Mouse (Mus musculus) B cell, adult 2 months (primary cell): ENCODE measurements around the gene Rtn4rl1.
"Not testable (repeated sequence)": the region's sequence is repeated elsewhere in the genome, so short reads cannot be mapped to it uniquely, and the experiment has no call there.

Experiments
- DNase-seq, 2 experiments: peaks; one replicate each; pipeline ENCODE4 v3.0.0; 2022

Gene Rtn4rl1

DNA sequence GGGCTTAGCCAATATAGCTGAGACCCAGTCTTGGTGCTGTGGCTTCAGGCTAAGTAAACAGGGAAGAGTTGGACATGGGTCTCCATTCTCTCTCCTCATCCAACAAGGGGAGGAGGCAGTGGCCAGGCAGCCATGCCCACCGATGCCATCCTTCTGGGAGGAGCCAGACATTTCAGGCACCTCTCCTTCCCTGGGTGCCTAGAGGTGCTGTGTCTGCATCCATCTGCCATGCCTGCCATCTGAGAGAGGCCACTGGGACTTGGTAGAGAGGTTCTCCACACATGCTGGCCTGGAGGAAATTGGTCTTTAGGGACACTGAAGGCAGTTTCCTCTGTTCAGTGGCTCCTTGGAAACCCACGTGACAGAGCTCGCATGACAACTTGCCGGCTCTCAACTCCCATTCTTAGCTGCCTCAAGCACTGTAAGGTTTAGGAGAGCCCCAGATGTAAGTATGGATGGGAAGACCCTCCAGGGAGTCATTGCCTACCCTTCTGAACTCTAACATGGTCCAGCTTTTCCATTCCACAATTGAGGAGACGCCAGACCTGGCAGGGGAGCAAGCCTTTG lies 86.9 kb downstream of the Rtn4rl1 start:
- DNase-seq: no peak

DNA sequence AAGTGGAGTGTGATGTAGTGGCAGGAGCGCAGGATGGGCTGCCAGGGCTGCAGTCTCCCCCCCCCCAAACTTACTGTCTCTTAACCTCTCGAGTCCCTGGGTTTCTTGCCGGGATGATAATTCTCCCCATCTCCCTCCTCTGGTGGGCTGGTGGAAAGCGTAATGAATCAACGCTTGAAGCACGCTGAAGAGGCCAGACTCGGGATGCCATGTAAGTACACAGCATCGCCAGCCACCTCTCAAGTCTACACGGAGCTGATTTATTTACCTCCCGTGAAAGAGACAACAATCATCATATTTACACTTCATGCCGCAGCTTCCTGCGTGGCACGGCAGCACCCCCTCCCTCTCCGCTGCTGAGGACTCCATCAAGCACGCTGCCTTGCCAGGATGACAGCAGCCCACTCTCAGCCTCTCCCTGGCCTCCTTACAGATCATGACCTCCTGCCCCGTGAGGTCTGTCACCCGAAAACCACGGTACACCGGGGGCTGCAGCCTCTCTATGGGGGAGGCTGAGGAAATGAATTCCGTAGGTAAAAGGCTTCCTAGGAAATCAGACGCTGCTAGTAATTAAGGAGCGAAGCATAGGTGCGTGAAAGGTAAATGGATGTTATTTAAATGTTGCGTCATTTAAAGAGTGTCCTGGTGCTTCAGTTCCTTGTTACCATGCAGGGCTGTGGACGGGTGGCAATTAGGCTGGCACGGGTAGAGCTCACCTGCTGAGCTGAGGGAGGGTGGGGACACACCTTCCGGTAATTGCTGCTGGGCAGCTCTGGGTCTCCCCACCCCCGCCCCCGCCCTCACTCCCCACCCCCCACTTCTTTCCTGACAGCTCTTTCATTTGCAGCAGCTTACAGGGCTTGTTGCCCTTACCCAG lies 88.0 kb downstream of the Rtn4rl1 start:
- DNase-seq: no peak

- DNase-seq: peak; percentile 66 to 73
Observed at GRCm38 (mm10) chr11:75282496-75283120, 89.0 kb downstream of the Rtn4rl1 start.

DNA sequence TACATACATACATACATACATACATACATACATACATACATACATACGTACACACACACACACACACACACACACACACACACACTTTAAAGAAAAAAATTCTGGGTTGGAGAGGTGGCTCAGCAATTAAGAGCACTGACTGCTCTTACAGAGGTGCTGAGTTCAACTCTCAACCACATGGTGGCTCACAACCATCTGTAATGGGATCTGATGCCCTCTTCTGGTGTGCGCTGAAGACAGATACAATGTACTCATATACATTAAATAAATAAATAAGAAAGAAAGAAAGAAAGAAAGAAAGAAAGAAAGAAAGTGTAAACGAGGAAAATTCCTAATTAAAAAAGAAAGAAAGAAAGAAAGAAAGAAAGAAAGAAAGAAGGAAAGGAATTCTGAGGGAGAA lies 90.2 kb downstream of the Rtn4rl1 start:
- not testable (repeated sequence) for DNase-seq

DNA sequence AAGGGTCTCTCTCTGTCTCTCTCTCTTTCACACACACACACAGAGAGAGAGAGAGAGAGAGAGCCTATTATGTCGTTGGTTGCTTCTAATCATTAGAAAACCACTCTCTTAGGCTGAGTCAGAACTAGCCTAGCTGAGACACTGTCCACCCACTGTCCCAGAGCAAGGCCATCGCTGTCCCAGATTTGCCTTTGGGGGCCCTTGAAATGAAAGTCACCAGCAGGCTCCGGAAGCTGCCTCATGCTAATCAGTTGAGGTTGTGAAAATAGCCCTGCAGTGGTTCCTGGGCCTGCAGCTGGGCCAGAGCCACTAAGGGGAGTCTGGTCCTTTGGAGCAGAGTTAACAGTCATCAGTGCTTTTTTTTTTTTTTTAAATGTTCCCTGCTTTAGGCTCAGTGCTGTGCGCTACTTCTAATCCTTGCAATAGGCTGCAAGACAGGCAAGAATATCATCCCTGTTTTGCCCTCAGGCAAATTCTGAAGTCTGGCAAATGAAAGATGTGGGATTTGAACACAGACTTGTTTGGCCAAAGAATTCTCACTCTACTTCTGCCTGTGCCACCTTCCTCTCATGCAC lies 92.4 kb downstream of the Rtn4rl1 start:
- no peak for DNase-seq

GRCm38 (mm10) chr11:75286868-75287267 lies 93.3 kb downstream of the Rtn4rl1 start:
- DNase-seq: no peak

DNA sequence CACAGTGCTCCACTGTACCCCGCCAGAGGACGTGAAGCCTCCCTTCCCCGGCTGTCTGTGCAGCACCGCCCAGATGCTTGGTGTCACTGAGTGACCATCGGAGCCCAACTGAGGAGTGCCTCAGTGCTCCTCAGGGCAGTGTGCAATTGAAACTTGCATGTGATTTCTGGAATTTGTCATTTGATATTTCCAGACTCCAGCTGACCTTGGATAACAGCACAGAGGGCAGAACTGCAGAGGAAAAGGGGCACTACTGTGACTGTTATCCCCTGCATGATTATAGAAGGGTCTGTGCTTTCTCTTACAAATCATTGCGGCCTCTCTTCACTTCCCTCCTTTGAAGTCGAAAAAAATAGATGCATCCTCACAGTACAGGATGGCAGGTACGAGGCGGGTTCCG lies 94.4 kb downstream of the Rtn4rl1 start:
- DNase-seq: no peak

DNA sequence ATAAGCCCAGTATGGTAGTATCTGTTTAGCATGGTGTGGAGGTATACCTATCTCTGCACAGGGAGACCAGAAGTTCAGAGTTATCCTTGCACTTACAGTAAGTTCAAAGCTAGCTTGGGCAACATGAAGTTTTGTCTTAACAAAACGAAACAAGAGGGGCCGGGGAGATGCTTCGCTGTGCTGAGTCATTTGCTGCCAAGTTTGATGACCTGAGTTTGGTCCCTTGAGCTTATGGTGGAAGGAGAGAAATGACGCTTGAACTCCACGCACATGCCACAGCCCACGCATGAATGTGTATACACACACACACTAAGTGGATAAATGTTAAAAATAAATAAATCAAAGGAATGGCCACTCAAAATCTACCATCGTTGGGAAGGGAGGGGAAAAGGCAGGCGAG lies 94.9 kb downstream of the Rtn4rl1 start:
- DNase-seq: no peak

DNA sequence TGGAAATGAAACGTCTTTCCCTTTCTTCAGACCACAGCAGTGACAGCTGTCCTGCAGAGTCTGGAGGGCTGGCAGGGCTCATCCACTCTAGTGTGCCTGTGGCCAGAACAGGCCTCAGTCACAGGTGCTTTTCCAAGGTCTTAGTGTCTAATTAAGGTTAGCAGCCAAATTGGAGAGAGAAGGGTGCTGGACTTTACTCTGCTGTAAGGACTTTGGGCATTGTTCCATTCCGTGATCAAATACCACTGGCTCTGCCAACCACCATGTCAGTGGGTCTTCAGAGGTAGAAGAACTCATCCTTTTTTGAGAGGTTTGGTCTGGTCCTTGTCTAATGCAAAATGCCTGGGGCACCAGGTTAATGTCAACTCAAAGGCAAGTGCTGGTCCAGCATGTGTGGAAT lies 95.5 kb downstream of the Rtn4rl1 start:
- no peak for DNase-seq

DNA sequence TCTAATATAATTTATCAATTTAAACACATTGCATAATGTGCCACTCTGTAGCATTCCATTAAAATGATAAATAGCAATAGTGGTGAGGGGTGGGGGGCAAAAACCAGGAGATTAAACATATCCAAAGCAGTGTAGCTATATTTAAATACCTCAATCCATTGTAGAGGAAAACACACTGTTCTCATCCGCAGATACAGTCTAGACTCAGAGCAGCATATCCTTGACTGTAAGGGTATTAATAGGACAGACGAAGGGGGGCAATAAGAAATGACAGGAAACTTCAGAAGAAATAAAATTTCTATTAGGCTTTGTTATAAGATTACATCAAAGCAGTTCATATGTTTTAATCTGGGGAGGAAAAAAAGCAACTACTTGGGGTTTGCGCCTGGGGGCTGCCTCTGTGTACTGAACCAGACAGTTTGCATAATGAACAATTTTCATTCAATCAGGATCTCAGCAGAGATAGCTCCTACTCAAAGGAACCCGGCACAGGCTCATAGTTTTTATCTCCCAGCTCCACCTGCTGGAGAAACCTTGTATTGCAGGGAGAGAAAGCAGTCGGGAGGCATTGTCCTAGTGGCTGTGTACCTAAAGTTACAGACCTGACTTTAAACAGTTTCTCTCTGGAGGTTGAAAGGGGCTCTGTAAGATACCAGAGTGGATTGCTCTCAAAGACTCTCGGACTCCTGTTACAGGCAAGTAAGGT lies 97.1 kb downstream of the Rtn4rl1 start:
- DNase-seq: peak; percentile 89 to 90

GRCm38 (mm10) chr11:75291389-75292215 lies 98.0 kb downstream of the Rtn4rl1 start:
- no peak for DNase-seq

- no peak for DNase-seq
Observed at GRCm38 (mm10) chr11:75292281-75292680, 98.7 kb downstream of the Rtn4rl1 start.

DNA sequence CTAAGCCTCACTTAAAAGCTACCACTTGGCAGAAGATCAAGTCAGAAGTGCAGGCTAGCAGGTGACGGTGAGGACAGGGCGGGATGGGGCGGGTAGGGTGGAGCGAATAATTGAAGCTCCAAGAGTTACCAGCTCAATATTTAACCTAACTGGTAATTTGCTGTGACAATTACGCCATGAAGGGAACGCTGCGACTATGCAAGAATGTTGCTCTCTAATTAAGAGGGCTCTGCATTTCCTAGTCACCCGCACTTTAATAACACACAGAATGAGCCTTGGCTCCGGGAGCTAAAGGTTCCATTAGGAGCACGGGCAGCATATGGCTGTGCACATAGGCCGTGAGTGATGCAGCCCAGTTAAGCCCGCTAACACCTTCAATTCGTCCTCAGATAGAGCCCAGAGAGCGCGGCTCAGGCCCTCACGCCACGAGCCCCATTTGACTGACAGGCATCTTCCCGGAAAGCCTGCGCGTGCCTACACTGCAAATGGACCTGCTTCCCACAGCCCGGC lies 100.3 kb downstream of the Rtn4rl1 start:
- no peak for DNase-seq

DNA sequence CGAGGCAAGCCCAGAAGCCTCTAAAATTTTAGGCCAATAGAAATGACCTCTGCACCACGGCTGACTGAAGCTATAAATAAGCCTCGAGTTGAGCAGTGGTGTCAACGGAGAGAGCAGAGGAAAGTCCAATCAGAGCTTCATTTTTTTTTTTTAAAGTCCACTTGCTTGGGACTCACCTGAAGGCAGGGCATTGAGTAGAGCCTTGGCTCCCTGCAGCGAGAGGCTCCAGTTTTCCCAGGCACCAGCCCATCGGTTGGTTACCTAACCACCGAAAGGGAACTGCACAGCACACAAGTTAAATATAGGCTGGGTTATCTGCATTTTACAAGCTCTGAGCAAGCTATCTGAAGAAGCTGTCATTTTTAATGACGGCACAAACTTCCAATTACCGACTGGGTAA lies 101.3 kb downstream of the Rtn4rl1 start:
- no peak for DNase-seq

GRCm38 (mm10) chr11:75295534-75295933 lies 102.0 kb downstream of the Rtn4rl1 start:
- DNase-seq: not testable (repeated sequence)

DNA sequence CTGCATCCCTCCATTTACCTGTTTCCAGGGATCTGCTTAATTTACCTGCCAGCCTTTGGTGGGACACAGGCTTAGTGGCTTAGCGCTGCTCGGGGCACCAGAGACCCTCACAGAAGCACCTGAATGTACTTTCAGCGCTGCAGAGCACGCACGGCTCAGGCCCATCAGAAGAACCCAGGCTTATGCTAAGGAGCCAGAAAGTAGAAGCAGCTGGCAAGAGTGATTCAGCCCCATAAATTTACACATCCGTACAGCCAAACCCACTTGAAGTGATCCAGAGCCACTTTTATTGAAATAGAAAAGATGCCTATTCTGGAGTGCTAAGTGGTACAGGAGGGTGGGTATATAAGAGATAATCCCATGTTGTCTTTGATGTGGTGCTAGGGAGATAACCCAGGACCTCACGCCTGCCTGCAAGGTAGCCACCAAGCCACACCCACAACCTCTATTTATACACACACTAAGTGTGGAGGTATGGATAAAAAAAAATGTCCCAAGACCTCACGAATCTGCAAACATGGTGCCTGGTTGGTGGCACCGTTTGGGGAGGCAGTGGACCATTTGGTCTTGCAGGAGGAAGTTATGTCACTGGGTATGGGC lies 102.9 kb downstream of the Rtn4rl1 start:
- DNase-seq: no peak

- no peak for DNase-seq
Observed at GRCm38 (mm10) chr11:75297631-75298030, 104.0 kb downstream of the Rtn4rl1 start.

DNA sequence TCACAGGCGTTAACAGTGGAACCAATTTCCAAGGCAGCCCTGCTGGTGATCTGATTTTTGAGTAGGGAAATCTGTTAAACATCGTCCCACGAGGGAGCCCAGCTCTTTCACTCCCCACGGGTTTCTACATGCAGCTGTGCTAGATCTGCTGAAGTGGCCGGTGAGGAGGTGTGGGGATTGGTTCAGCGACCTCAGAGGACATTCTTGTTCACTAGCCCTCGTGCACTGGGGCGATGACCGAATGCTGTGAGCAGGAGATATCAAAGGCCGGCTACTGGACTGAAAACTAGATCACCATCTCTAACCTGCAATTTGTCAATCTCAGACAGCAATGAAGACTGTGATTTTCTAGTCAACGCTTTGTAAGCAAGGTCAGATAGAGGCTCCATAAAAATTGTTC lies 104.9 kb downstream of the Rtn4rl1 start:
- DNase-seq: no peak

DNA sequence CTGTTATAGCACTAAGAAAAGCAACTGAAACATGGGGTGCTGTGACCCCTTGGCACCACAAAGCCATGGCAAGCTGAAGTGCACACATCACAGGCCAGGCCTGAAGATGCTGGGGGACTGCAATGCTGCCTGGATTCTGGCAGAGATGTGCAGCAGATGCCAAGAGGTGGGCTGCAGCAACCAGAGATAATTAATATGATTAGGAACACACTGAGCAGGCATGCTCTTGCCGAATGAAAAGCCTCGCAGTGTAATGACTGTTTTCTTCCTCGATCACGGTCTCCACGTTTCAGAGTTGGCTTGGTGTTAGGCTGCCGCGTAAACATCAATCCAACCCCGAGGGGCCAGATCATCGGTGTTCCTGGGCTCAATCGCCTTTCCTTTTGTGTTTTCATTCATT lies 106.2 kb downstream of the Rtn4rl1 start:
- DNase-seq: no peak

- DNase-seq: no peak
Observed at GRCm38 (mm10) chr11:75300954-75301353, 107.4 kb downstream of the Rtn4rl1 start.

GRCm38 (mm10) chr11:75304797-75305196 lies 111.2 kb downstream of the Rtn4rl1 start:
- DNase-seq: no peak
